Mouse (Mus musculus): Measurements from ENCODE around the gene Vamp1. TPM values are rescaled to one million over a fixed set of nuclear protein-coding genes. Genes with fewer than 3 reads are reported as not detected.

Gene Vamp1
- polyA plus RNA-seq, 1 experiment from 2014 or later, result 5.8 TPM

- Histone ChIP-seq H3K9ac (no peak overlapping the region), H3K4me1 (peaks cover 10% of the 10 kb centered on the region; the same call in 1 of the 2 replicates), H3K9me3 (replicated peaks) (no peaks in the 10 kb centered on the region), H3K36me3 (no peaks in the 10 kb centered on the region), H3K27ac (replicated peaks) (no peak overlapping the region), H3K27me3 (peaks cover 12% of the 10 kb centered on the region; the same call in 1 of the 2 replicates), H3K4me2 (replicated peaks) (no peak overlapping the region), H3K4me3 (replicated peaks) (no peak overlapping the region)
- ATAC-seq (ENCODE audit: insufficient number of reproducible peaks, low FRiP score, low TSS enrichment, low read depth), result no peak
- WGBS, result 73% methylated on average over 6 of the region's 6 CpGs
Observed at GRCm38 (mm10) chr6:125213715-125214114, 1.6 kb upstream of the Vamp1 start.

GRCm38 (mm10) chr6:125216898-125217297, 1.5 kb downstream of the Vamp1 start:
- H3K4me2 ChIP-seq (replicated peaks), result peak overlapping the region; percentile 93; the same call in 1 of the 2 replicates
- H3K4me3 ChIP-seq (replicated peaks), result no peak overlapping the region
- no peaks in the 10 kb centered on the region for H3K9me3 ChIP-seq (replicated peaks)
- H3K36me3 ChIP-seq, result no peaks in the 10 kb centered on the region
- WGBS, result 78% methylated on average over 2 of the region's 2 CpGs
- peaks cover 14% of the 10 kb centered on the region; the same call in 1 of the 2 replicates for H3K4me1 ChIP-seq
- peaks cover 12% of the 10 kb centered on the region; the same call in 1 of the 2 replicates for H3K27me3 ChIP-seq
- no peak overlapping the region for H3K9ac ChIP-seq
- ATAC-seq (ENCODE audit: insufficient number of reproducible peaks, low FRiP score, low TSS enrichment, low read depth), result no peak
- no peak overlapping the region for H3K27ac ChIP-seq (replicated peaks)

GRCm38 (mm10) chr6:125217899-125218298, 2.5 kb downstream of the Vamp1 start:
- Histone ChIP-seq H3K27ac (replicated peaks) (no peak overlapping the region), H3K4me1 (peaks cover 17% of the 10 kb centered on the region; the same call in 1 of the 2 replicates), H3K27me3 (peaks cover 9% of the 10 kb centered on the region; the same call in 1 of the 2 replicates), H3K9ac (no peak overlapping the region), H3K4me3 (replicated peaks) (no peak overlapping the region), H3K36me3 (no peaks in the 10 kb centered on the region), H3K9me3 (replicated peaks) (no peaks in the 10 kb centered on the region), H3K4me2 (replicated peaks) (no peak overlapping the region)
- ATAC-seq (ENCODE audit: insufficient number of reproducible peaks, low FRiP score, low TSS enrichment, low read depth), result no peak
- 78% methylated on average over 11 of the region's 11 CpGs for WGBS

GRCm38 (mm10) chr6:125218963-125219362, 3.6 kb downstream of the Vamp1 start:
- WGBS, result 73% methylated on average over 4 of the region's 4 CpGs
- H3K27ac ChIP-seq (replicated peaks), result no peak overlapping the region
- H3K4me3 ChIP-seq (replicated peaks), result no peak overlapping the region
- H3K4me1 ChIP-seq, result peaks cover 17% of the 10 kb centered on the region; the same call in 1 of the 2 replicates
- no peaks in the 10 kb centered on the region for H3K9me3 ChIP-seq (replicated peaks)
- no peaks in the 10 kb centered on the region for H3K36me3 ChIP-seq
- no peak overlapping the region for H3K4me2 ChIP-seq (replicated peaks)
- no peak for ATAC-seq (ENCODE audit: insufficient number of reproducible peaks, low FRiP score, low TSS enrichment, low read depth)
- H3K27me3 ChIP-seq, result peaks cover 2% of the 10 kb centered on the region; the same call in 1 of the 2 replicates
- H3K9ac ChIP-seq, result no peak overlapping the region

- Histone ChIP-seq H3K9ac (no peak overlapping the region), H3K9me3 (replicated peaks) (no peaks in the 10 kb centered on the region), H3K4me2 (replicated peaks) (no peak overlapping the region), H3K4me1 (peaks cover 12% of the 10 kb centered on the region; the same call in 1 of the 2 replicates), H3K27ac (replicated peaks) (no peak overlapping the region), H3K4me3 (replicated peaks) (no peak overlapping the region), H3K27me3 (no peaks in the 10 kb centered on the region), H3K36me3 (no peaks in the 10 kb centered on the region)
- ATAC-seq (ENCODE audit: insufficient number of reproducible peaks, low FRiP score, low TSS enrichment, low read depth), result no peak
- WGBS, result 88% methylated on average over 20 of the region's 20 CpGs
Observed at GRCm38 (mm10) chr6:125221115-125221745, 5.9 kb downstream of the Vamp1 start.

GRCm38 (mm10) chr6:125222146-125222545, 6.8 kb downstream of the Vamp1 start:
- Histone ChIP-seq H3K36me3 (no peaks in the 10 kb centered on the region), H3K27ac (replicated peaks) (no peak overlapping the region), H3K9ac (no peak overlapping the region), H3K4me2 (replicated peaks) (no peak overlapping the region), H3K4me1 (peaks cover 7% of the 10 kb centered on the region; the same call in 1 of the 2 replicates), H3K9me3 (replicated peaks) (no peaks in the 10 kb centered on the region), H3K27me3 (no peaks in the 10 kb centered on the region), H3K4me3 (replicated peaks) (no peak overlapping the region)
- no peak for ATAC-seq (ENCODE audit: insufficient number of reproducible peaks, low FRiP score, low TSS enrichment, low read depth)
- WGBS, result 59% methylated on average over 2 of the region's 2 CpGs

- 68% methylated on average over 3 of the region's 3 CpGs for WGBS
- no peak overlapping the region for H3K4me2 ChIP-seq (replicated peaks)
- no peaks in the 10 kb centered on the region for H3K36me3 ChIP-seq
- H3K27me3 ChIP-seq, result no peaks in the 10 kb centered on the region
- ATAC-seq (ENCODE audit: insufficient number of reproducible peaks, low FRiP score, low TSS enrichment, low read depth), result no peak
- peaks cover 7% of the 10 kb centered on the region; the same call in 1 of the 2 replicates for H3K4me1 ChIP-seq
- H3K27ac ChIP-seq (replicated peaks), result no peak overlapping the region
- no peaks in the 10 kb centered on the region for H3K9me3 ChIP-seq (replicated peaks)
- no peak overlapping the region for H3K4me3 ChIP-seq (replicated peaks)
- no peak overlapping the region for H3K9ac ChIP-seq
Observed at GRCm38 (mm10) chr6:125222577-125222976, 7.2 kb downstream of the Vamp1 start.

- WGBS, result 80% methylated on average over 5 of the region's 5 CpGs
- Histone ChIP-seq H3K4me2 (replicated peaks) (no peak overlapping the region), H3K9ac (no peak overlapping the region), H3K27me3 (no peaks in the 10 kb centered on the region), H3K4me3 (replicated peaks) (no peak overlapping the region), H3K4me1 (0 out of 2 replicates have a peak, but pooled peaks cover 5% of the 10 kb centered on the region), H3K9me3 (replicated peaks) (no peaks in the 10 kb centered on the region), H3K27ac (replicated peaks) (no peak overlapping the region), H3K36me3 (no peaks in the 10 kb centered on the region)
- no peak for ATAC-seq (ENCODE audit: insufficient number of reproducible peaks, low FRiP score, low TSS enrichment, low read depth)
Observed at GRCm38 (mm10) chr6:125225518-125226115, 10.3 kb downstream of the Vamp1 start.

- 60% methylated on average over 9 of the region's 9 CpGs for WGBS
- Histone ChIP-seq H3K9ac (no peak overlapping the region), H3K9me3 (replicated peaks) (no peaks in the 10 kb centered on the region), H3K4me2 (replicated peaks) (0 out of 2 replicates have a peak overlapping the region, but pooled peaks have one; percentile 94), H3K27me3 (no peaks in the 10 kb centered on the region), H3K27ac (replicated peaks) (no peak overlapping the region), H3K4me1 (peaks cover 26% of the 10 kb centered on the region), H3K36me3 (no peaks in the 10 kb centered on the region), H3K4me3 (replicated peaks) (0 out of 2 replicates have a peak overlapping the region, but pooled peaks have one; percentile 52)
- ATAC-seq (ENCODE audit: insufficient number of reproducible peaks, low FRiP score, low TSS enrichment, low read depth), result no peak
Observed at GRCm38 (mm10) chr6:125230571-125230970, 15.2 kb downstream of the Vamp1 start.

- 5% methylated on average over 16 of the region's 16 CpGs for WGBS
- Histone ChIP-seq H3K9ac (peak within 1 kb of the TSS; percentile 60), H3K9me3 (replicated peaks) (no peaks in the 10 kb centered on the region), H3K27me3 (no peaks in the 10 kb centered on the region), H3K4me2 (replicated peaks) (peak within 1 kb of the TSS; percentile 94), H3K27ac (replicated peaks) (peak within 1 kb of the TSS; percentile 78), H3K36me3 (no peaks in the 10 kb centered on the region), H3K4me1 (peaks cover 26% of the 10 kb centered on the region), H3K4me3 (replicated peaks) (peak within 1 kb of the TSS; percentile 52)
- ATAC-seq (ENCODE audit: insufficient number of reproducible peaks, low FRiP score, low TSS enrichment, low read depth), result peak; percentile 40; the same call in 1 of the 2 replicates
Observed at GRCm38 (mm10) chr6:125231117-125232044, 16.0 kb downstream of the Vamp1 start, which contains the start of gene Tapbpl. Gene Tapbpl (minus strand): TSS chr6:125231860.

- no peak overlapping the region for H3K27ac ChIP-seq (replicated peaks)
Observed at GRCm38 (mm10) chr6:125232045-125232437, 16.7 kb downstream of the Vamp1 start.

More at GRCm38 (mm10) chr6:125232045-125232437, 16.7 kb downstream of the Vamp1 start:
- Histone ChIP-seq H3K4me2 (replicated peaks) (peak overlapping the region; percentile 94), H3K4me3 (replicated peaks) (peak overlapping the region; percentile 52), H3K9ac (peak overlapping the region; percentile 60; the same call in 1 of the 2 replicates), H3K36me3 (no peaks in the 10 kb centered on the region), H3K27me3 (no peaks in the 10 kb centered on the region), H3K9me3 (replicated peaks) (no peaks in the 10 kb centered on the region), H3K4me1 (peaks cover 26% of the 10 kb centered on the region)
- whole genome bisulfite sequencing, result 51% methylated on average over 4 of the region's 4 CpGs
- ATAC-seq (ENCODE audit: insufficient number of reproducible peaks, low FRiP score, low TSS enrichment, low read depth), result no peak

Measured in embryonic facial prominence, embryonic 15.5 days (tissue).